Mouse (Mus musculus): ENCODE measurements at regions not wholly inside any gene's neighbourhood (a gene's known extent, or its start where the extent isn't known, plus 50 kb on each side); places are given as distances from the start of the nearest gene placed in this dataset.

DNA sequence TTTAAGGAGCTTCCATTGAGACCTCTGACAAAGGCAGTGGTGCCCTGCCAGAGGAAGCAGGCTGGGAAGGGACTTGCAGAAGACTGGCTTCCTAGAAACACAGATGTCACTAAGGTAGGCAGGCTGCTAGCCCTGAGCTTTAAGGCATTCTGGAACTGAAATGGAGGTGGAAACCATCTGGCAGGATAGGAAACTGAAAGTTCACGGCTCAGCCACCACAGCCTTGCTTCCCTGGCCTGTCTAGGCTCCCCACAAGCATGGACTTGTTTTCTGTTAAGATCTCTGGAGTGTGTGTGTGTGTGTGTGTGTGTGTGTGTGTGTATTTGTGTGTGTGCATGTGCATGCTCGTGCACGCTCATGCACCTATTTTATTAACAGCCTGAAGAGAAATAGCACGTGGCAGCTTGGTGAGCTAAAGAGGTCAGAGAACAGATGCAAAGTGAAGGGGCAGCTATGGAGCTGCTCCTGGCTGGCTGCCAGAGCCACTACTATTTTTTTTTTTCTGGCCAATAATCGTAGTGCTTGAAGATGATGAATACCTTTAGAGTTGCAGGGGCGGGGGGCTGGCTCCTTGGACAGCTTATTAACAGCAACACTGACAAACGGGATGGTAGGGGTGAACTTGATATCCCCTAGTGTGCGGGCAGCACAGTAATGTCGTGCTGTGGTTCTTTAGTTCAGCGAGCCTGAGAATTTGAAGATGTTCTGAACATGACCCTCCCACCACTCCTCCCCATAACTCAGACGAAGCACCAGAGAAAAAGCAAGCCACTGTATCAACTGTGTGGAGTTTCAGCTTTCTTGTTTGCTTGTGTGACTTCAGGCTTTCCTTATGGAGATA lies 99.6 kb upstream of the Sesn3 start:
- no peaks in the 10 kb centered on the region for H3K79me2 ChIP-seq (ENCODE audit: inconsistent target)
- no peak overlapping the region for H3K27ac ChIP-seq
- no peaks in the 10 kb centered on the region for H3K36me3 ChIP-seq (ENCODE audit: inconsistent target)
- 43% methylated on average over 11 of the region's 11 CpGs for WGBS (ENCODE audit: missing documents)
- no peak overlapping the region for H3K4me3 ChIP-seq (ENCODE audit: inconsistent target)

DNA sequence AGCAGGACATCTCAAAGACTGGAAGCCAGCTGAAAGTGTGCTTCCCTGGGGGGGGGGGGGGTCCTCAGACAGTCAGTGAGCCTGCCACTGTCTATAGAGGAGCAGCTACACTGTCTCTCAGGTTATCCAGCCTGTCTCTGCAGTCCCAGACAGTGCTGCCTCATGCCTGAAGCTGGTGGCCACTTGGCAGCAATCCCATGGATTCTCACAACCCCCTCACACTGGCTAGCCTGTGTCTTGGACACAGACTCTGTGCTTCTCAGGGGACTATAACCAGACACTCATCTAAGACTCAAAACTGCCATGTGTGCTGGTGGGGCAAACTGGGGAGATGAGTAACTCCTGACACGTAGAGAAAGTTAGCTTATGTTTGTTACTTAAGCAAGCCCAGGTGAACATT lies 95.1 kb upstream of the Sesn3 start:
- no peak overlapping the region for H3K27ac ChIP-seq
- H3K36me3 ChIP-seq (ENCODE audit: inconsistent target): no peaks in the 10 kb centered on the region
- 100% methylated on average over 1 of the region's 1 CpGs for WGBS (ENCODE audit: missing documents)
- no peak overlapping the region for H3K4me3 ChIP-seq (ENCODE audit: inconsistent target)
- H3K79me2 ChIP-seq (ENCODE audit: inconsistent target): no peaks in the 10 kb centered on the region

DNA sequence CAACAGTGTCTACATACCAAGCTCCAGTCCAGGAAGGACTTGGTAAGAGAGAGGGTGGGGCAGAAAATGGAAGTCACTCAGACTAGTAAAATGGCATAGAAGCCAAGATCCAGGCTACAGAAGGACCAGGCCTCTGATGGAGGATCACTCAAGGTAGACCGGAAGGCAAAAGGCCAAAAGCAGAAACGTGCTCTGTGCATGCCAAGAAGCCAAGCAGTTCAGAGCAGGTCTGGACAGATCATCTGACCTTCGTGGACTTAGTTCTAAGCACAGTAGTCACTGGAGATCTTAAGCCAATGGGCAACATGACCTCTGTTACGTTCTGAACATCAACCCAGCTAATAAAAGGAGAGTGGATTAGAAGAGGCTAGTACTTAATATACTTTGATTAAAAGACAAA lies 90.6 kb upstream of the Sesn3 start:
- no peak overlapping the region for H3K4me3 ChIP-seq (ENCODE audit: inconsistent target)
- WGBS (ENCODE audit: missing documents): 90% methylated on average over 4 of the region's 4 CpGs
- H3K79me2 ChIP-seq (ENCODE audit: inconsistent target): no peaks in the 10 kb centered on the region
- H3K36me3 ChIP-seq (ENCODE audit: inconsistent target): no peaks in the 10 kb centered on the region
- H3K27ac ChIP-seq: no peak overlapping the region

DNA sequence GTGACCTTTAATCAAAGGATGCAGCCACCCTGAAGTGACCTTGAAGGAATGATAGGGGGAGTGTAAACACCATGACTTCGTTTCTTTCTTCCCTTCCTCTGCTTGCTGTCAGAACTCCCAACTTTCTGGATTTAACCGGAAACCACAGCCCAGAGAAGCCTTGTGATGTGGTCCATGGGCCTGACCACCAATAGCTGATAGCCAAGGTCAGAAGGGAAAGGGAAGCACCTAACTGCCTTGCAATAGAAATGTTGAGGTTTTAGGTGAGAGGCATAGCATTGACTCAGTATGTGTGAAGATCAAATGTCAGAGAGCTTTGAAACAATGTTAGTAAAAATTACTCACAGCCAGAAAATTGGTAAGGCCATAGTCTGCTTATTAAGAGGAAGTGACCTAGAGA lies 89.2 kb upstream of the Sesn3 start:
- no peaks in the 10 kb centered on the region for H3K36me3 ChIP-seq (ENCODE audit: inconsistent target)
- H3K79me2 ChIP-seq (ENCODE audit: inconsistent target): no peaks in the 10 kb centered on the region
- WGBS (ENCODE audit: missing documents): 63% methylated on average over 2 of the region's 2 CpGs
- no peak overlapping the region for H3K4me3 ChIP-seq (ENCODE audit: inconsistent target)
- no peak overlapping the region for H3K27ac ChIP-seq

DNA sequence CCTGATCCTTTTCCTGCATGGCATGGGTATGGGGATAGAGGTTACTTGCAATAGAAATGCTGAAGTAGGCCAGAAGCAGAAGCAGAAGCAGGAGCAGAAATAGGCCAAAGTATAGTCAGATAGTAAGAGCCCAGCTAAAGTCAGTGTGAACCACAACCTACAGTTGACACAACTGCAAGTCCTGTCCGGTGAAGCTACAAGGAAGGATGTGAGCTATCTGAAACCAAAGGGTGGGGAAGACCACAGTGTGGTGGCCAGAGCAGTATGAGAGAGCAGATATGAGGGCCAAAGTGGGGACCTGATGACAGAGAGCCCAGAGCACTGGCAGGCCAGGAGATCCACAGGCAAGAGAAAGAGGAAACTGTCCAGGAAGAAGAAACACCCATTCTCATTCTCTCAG lies 87.1 kb upstream of the Sesn3 start:
- Histone ChIP-seq H3K27ac (peak overlapping the region; percentile 2; the same call in 1 of the 2 replicates), H3K79me2 (ENCODE audit: inconsistent target) (no peaks in the 10 kb centered on the region), H3K4me3 (ENCODE audit: inconsistent target) (no peak overlapping the region), H3K36me3 (ENCODE audit: inconsistent target) (no peaks in the 10 kb centered on the region)
- WGBS (ENCODE audit: missing documents): 22% methylated on average over 1 of the region's 1 CpGs

DNA sequence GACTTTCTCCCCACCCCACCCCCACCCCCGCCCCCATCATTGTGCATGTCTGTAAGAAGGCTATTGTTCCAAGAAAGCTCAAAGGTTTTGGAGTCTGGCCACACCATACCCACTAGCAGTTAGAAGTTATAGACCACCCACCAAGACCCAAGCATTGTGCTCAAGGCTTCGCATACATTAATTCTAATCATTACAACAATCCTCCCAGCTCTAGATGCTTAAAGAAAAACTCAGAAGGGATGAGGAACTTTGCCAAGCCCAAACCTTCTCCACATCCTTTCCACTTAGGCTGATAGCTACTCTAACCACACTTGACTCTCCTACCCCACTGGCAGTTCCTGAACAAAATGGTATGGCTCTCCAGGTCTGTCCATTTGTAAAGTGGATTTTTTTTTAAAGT lies 86.4 kb upstream of the Sesn3 start:
- Histone ChIP-seq H3K27ac (no peak overlapping the region), H3K4me3 (ENCODE audit: inconsistent target) (no peak overlapping the region), H3K36me3 (ENCODE audit: inconsistent target) (no peaks in the 10 kb centered on the region), H3K79me2 (ENCODE audit: inconsistent target) (no peaks in the 10 kb centered on the region)
- WGBS (ENCODE audit: missing documents): 82% methylated on average over 2 of the region's 2 CpGs

DNA sequence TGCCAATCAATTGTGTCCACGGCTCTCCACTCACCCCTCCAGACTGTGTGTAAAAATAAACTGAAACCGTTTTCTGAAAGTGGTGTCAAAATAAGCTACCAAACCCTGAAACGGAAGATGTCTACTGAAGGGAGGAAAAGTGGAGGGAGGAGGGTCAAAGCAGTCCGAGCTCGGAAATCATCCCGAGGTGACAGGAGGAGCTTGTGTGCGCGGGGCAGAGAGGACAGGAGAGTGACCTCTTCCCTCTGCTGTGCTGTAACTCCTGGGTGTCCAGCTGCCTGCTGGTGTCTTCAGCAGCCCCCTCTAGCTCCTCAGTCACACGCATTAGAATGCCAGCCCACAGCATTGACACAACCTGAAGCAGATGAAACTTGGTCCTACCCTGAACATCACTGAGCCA lies 84.2 kb upstream of the Sesn3 start:
- WGBS (ENCODE audit: missing documents): 87% methylated on average over 9 of the region's 9 CpGs
- Histone ChIP-seq H3K79me2 (ENCODE audit: inconsistent target) (no peaks in the 10 kb centered on the region), H3K27ac (no peak overlapping the region), H3K36me3 (ENCODE audit: inconsistent target) (no peaks in the 10 kb centered on the region), H3K4me3 (ENCODE audit: inconsistent target) (no peak overlapping the region)

DNA sequence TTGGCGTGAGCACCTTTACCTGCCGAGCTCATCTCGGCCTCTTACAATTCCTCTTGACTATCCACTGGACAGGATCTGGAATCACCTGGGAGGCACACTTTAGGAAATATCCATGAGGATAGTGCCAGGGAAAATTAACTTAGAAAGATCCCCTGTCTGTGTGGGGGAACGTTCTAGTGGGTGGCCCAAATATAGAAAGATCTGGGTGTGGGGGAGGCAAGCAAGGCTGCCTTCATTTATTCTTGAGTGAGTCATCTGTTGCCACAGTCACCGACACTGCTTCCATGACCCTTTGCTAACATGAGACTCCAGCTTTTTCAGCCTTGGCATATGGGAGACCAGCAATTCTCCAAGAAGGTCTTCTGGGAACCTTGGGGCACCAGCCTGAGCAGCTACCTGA lies 80.1 kb upstream of the Sesn3 start:
- no peak overlapping the region for H3K27ac ChIP-seq
- WGBS (ENCODE audit: missing documents): 91% methylated on average over 5 of the region's 5 CpGs
- no peaks in the 10 kb centered on the region for H3K36me3 ChIP-seq (ENCODE audit: inconsistent target)
- H3K79me2 ChIP-seq (ENCODE audit: inconsistent target): no peaks in the 10 kb centered on the region
- no peak overlapping the region for H3K4me3 ChIP-seq (ENCODE audit: inconsistent target)

DNA sequence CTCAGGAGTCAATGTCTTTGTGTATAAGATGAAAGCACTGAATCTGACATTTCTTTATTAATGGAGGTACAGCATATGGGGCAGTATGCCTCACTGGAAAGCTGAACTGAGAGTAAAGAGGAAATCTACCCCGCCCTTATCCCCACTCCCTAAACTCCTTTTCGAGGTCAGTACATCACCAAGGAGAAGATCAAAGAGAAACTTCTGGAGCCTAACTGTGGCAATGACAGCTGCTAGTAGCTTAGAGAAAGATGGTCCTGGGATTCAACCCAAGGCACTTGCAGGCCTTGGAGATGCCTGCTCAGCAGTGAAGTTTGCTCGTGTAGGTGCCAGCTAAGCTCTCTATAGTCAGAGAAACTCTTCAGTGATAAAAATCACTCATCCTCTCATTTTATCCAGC lies 75.8 kb upstream of the Sesn3 start:
- no peak overlapping the region for H3K4me3 ChIP-seq (ENCODE audit: inconsistent target)
- no peak overlapping the region for H3K27ac ChIP-seq
- no peaks in the 10 kb centered on the region for H3K79me2 ChIP-seq (ENCODE audit: inconsistent target)
- WGBS (ENCODE audit: missing documents): 84% methylated on average over 3 of the region's 3 CpGs
- no peaks in the 10 kb centered on the region for H3K36me3 ChIP-seq (ENCODE audit: inconsistent target)

DNA sequence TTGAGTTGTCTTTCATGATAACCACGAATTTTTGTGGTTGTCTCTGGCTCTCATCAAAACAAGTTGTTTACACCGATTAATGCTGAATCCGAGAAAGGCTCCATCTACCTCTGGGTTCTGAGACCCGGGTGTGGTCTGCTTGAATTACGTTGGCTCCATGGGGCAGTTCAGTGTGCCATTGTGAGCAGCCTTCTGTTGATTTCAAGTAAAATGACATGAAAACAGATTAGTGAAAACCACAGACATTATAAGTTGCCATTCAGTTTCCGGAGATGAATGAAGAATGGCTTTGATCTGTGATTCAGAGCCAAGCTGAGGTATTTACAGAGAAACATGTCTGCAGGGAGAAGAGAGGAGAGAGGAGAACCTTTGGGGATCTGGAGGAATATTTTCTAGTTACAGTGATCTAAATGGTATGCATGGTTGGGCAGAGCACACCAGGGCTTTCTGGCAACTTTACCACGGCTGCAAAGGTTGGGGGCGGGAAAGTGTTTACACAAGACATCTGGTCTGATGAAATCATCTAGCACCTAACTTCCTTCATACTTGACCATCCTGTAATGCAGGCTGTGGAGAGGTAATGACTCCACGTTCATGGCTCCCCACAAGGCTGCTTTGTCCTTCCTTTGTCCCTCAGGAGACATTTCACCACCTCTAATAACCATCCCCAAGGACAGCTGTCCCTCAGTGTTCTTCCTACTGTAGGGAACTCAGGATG lies 74.7 kb upstream of the Sesn3 start:
- Histone ChIP-seq H3K79me2 (ENCODE audit: inconsistent target) (no peaks in the 10 kb centered on the region), H3K4me3 (ENCODE audit: inconsistent target) (no peak overlapping the region), H3K36me3 (ENCODE audit: inconsistent target) (no peaks in the 10 kb centered on the region), H3K27ac (no peak overlapping the region)
- 73% methylated on average over 9 of the region's 9 CpGs for whole genome bisulfite sequencing (ENCODE audit: missing documents)

DNA sequence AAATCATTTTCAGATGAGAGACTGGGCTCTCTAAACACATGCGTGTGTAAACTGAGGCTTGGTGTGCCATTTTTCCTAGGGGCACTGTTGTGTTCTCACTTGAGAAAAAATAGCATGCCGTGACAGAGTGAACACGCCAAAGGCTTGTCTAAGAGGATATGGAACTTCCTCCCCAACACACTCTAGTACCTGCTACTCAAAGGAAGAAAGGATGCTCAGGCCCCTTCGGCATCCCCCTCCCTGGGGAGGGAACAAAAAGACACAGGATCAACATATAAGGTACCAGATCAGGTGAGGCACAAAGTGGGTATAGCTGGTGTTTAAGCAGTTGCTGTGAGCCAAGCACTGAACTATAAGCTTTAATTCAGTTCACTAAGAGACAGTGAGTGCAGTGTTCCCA lies 74.0 kb upstream of the Sesn3 start:
- H3K27ac ChIP-seq: no peak overlapping the region
- no peak overlapping the region for H3K4me3 ChIP-seq (ENCODE audit: inconsistent target)
- 85% methylated on average over 4 of the region's 4 CpGs for WGBS (ENCODE audit: missing documents)
- H3K79me2 ChIP-seq (ENCODE audit: inconsistent target): no peaks in the 10 kb centered on the region
- no peaks in the 10 kb centered on the region for H3K36me3 ChIP-seq (ENCODE audit: inconsistent target)

DNA sequence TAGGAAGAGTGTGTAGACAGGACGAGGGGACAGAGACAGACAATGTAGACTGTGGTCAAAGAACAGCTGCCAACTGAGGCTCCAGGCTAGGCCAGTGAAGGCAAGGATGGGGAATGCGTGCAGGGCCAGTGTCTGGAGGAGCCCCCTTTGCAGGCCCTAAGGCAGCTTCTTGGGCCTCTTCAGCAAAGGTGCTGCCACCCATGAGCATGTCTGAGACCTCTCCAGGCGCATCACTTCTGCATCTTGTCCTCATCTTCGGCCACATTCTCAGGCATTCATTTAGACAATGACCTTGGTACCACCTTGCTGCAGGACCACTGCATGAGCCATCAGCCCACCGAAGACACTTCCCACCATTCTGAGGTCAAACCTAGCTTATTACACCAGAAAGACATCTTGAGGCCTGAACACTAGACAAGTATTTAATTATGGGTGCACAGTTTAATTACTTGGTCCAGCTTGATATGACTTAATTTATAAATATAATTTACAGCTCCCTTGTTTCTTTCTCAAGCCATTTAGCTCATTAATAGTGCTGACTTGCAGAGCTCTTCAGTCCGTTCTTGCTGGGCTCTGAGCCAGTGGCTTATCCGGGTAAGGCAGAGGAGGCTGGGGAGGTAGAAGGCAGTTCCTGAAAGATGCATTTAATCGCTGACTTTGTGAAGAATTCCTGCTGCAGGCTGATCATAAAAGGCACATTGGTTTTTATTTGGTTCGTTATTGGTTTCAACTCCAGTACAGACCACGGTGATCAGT lies 72.1 kb upstream of the Sesn3 start:
- WGBS (ENCODE audit: missing documents): 90% methylated on average over 10 of the region's 10 CpGs
- no peak overlapping the region for H3K4me3 ChIP-seq (ENCODE audit: inconsistent target)
- no peak overlapping the region for H3K27ac ChIP-seq
- no peaks in the 10 kb centered on the region for H3K79me2 ChIP-seq (ENCODE audit: inconsistent target)
- H3K36me3 ChIP-seq (ENCODE audit: inconsistent target): no peaks in the 10 kb centered on the region

DNA sequence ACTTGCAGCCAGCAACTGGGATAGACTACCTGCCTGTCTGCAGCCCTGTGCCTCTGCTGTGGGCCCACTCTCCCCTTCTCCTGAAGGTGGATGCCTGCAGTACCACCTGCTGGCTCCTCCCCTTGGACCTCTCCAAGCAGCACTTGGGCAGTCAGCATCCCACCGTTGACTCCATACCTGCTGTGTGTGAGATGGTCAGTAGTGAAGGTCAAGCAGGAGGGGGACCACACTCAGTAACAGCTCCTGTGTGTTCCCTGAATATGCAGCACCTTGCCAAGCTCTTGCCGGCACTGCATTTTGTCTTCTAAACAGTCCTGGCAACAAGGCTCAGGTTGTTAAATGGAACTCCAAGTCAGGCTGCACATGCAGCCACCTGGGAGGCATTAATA lies 71.6 kb upstream of the Sesn3 start:
- no peak overlapping the region for H3K4me3 ChIP-seq (ENCODE audit: inconsistent target)
- 100% methylated on average over 2 of the region's 2 CpGs for WGBS (ENCODE audit: missing documents)
- H3K27ac ChIP-seq: no peak overlapping the region
- H3K79me2 ChIP-seq (ENCODE audit: inconsistent target): no peaks in the 10 kb centered on the region
- no peaks in the 10 kb centered on the region for H3K36me3 ChIP-seq (ENCODE audit: inconsistent target)

DNA sequence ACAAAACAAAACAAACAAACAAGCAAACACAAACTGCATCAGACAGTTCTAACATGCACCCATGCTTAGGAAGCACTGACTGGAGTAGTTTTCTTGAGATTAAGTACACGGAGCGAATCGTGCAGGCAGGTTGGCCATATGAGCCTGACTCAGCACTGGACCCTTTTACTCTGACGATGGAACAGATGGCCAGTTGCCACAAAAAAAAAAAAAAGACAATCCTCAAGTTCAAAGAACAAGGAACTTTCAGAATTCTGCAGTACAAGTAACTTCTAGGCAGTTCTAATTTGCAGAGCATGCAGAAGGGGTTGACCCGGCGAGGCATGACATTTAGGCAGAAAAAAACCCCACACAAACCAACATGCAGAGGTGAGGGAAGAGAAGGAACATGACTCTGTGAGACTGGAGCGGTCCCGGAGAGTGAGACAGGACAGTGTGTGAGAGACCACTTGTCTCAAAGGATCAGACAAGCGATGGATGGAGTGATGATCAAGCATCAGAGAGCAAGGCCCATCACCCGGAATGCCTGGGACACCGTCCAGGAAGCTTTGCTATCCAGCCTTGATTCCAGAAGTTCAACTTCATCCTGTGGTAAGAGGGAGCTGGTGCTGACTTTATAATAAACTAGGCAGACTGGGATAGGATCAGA lies 71.0 kb upstream of the Sesn3 start:
- H3K27ac ChIP-seq: no peak overlapping the region
- H3K36me3 ChIP-seq (ENCODE audit: inconsistent target): no peaks in the 10 kb centered on the region
- 75% methylated on average over 11 of the region's 11 CpGs for WGBS (ENCODE audit: missing documents)
- no peaks in the 10 kb centered on the region for H3K79me2 ChIP-seq (ENCODE audit: inconsistent target)
- no peak overlapping the region for H3K4me3 ChIP-seq (ENCODE audit: inconsistent target)
